Mouse (Mus musculus) spleen, embryonic (tissue): ENCODE measurements around the gene Abraxas1.

Experiments used
- CTCF ChIA-PET: fragments of 350-600 bp; sonication (Branson Sonifier 250); formaldehyde crosslinking; loops from one replicate; lab custom pipeline; 2022; lab: Charles Lee

Abraxas1 gene

DNA sequence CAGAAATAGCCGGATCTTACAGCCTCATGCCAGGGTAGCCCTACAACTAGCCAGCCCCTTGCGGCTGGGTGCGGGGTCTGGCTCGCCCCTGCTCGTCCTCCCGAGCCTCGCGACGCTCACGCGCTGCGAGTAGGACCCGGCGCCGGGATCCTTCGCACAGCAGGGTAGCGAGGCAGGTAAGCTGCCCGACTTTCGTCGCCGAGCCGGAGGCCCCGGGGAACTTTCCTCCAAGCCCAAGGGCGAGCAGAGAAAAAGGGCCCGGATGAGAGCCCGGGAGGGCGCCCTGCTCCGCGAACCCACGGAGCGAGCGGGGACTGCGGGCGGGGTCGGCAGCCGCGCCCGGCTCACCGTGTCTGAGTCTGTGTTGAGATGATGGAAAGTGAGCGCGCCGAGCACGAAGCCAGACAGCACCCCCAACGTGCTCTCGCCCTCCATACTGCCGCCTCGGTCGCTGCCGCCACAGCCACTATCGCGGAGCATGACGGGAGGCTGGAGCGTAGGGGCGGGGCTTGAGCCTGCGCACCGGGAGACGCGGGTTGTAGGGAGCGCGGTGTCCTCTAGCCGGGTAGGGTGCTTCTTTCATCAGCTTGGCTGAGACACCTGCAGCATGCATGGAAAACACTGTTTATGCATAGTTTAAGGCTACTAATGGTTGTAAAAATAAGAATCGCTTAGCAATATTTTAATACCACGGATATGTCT lies at the start of gene Abraxas1:
Gene Abraxas1, minus strand, starts transcription at position 483 of the 702 bp plus-strand sequence.
- CTCF ChIA-PET: no interaction called here

DNA sequence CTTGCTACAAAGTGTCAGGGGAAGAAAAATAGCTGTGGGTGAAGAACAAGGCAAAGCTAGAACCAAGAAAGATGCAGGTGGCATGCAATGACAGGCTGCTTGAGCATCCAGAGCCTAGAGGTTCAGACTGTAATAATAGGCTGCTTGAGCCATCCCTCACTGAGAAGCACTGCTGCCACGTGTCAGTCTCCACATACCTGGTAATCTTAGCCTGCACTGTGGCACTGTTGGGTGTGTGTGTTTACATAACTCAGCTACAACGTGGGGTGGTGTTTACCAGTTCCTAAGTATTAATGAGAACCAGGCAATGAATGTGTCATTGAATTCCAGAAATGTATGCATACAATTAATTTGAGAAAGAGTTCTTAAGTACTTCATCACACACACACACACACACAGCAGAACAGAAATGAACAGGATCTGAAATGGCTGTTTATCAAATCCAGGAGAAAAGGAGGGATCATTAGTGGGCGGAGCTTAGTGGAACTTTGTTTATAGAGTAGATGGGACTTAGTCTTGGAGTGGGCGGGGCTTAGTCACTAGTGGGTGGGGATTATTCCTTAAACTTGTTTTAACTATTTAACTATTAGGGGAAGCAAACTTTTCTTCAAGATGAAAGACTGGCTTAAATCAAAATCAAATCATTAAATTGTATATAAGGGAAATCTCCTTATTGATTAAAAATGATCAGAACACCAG lies 48.6 kb upstream of the Abraxas1 start:
- CTCF ChIA-PET: interaction anchor here (0.5 to 1.4 kb wide), 2 partner anchors 49 to 800 kb away, joined by 3 read pairs; no protein-coding TSS in a partner anchor

DNA sequence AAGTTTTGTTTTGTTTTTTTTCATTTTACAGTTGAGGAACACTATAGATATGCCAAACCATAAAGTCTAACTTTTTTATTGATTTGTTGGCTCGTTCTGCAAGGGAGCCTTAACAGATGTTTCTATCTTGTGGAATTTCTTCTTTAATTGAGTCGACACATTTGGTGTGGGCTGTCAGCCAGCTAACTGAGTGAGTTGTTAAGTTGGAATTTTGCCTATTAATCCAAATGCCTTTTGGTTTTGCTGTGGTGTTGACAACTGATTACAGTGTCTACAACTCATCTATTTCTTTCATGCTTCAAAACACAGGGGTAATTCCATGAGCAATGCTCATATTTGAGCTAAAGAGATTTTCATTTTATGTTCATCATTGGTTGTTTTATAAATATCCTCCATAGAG lies 45.4 kb upstream of the Abraxas1 start:
- CTCF ChIA-PET: no interaction called here

DNA sequence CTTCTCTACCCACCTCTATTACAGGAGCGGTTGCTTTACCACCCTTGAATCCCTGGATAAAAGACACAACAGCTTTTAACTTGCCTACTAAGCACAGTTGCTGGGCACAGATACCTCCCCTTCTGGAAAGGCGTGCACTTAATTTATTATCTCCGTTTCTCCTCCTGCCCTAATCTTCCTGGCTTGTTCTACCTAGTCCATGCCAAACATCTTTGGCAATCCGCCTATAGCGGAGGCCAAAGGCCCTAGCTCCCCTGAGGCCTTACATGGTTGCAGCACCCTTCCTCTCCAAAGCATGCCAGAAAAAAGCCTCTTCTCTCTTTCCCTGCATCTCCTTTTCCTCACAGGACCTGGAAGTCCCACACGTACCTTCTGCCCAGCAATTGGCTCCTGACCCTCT lies 43.7 kb upstream of the Abraxas1 start:
- CTCF ChIA-PET: no interaction called here

DNA sequence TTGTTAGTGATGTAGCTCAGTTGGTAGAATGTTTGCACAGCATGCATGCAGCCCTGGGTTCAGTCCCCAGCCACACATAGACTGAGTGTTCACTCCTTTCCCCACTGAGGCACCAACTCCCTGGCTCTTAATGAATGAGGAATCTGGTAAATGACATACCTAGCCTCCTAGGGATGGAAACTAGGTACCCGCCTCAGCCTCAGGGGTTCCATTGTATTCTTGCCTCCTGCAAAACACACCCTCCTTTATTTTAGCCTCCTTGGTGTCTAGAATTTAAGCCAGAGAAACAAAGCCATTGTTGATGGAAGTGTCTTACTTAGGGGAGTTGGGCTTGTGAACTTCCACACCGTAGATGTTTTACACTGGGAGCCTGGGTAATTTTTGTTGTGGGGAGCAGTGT lies 42.3 kb upstream of the Abraxas1 start:
- CTCF ChIA-PET: no interaction called here

GRCm38 (mm10) chr5:100861811-100862210 lies 41.0 kb upstream of the Abraxas1 start:
- CTCF ChIA-PET: interaction anchor here (1.2 kb wide), 1 partner anchor 818 kb away, joined by 3 read pairs; no protein-coding TSS in a partner anchor

- CTCF ChIA-PET: interaction anchor here (1.2 kb wide), 1 partner anchor 817 kb away, joined by 3 read pairs; no protein-coding TSS in a partner anchor
Measured at GRCm38 (mm10) chr5:100861140-100861539, 40.4 kb upstream of the Abraxas1 start.

GRCm38 (mm10) chr5:100860417-100861053 lies 39.8 kb upstream of the Abraxas1 start:
- CTCF ChIA-PET: interaction anchor here (0.6 kb wide), 1 partner anchor 470 kb away, joined by 5 read pairs; no protein-coding TSS in a partner anchor

DNA sequence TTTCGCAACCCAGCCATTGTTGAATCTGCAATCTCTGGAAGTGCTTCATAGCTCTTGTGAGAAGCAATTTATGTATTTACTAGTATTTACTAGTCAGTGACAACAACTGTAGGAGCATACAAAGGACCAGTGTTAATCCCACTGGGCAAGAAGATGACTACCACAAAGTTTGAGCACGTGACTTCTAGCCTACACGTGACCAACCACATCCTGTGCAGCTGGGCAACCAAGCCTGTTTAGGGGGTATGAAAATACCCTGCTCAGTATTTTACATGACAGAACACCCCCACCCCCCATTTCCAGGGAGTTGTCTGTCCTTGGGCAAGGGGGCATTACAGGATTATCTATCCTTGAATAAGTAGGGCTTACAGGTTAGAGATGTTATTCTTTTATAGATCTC lies 35.8 kb upstream of the Abraxas1 start:
- CTCF ChIA-PET: no interaction called here

DNA sequence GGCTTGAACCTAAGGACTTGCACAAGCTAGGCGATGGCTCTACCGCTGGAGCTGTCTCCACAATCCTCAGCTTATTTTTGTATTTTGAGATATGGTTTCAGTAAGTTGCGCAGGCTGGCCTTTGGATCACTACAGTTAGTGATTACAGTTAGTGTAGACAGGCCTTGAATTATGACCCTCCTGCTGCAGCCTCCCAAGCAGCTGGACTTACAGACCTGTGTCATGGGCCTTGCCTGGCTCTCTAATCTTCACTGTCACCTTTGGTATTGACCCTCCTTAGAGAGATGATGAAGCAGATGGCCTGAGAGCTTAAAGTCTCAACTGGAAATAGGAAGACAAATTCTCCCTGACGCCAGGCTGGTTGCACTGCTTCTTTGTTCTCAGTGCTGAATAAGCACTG lies 33.2 kb upstream of the Abraxas1 start:
- CTCF ChIA-PET: no interaction called here

GRCm38 (mm10) chr5:100847143-100847542 lies 26.4 kb upstream of the Abraxas1 start:
- CTCF ChIA-PET: interaction anchor here (0.5 kb wide), 1 partner anchor 56 kb away, joined by 3 read pairs; no protein-coding TSS in a partner anchor

GRCm38 (mm10) chr5:100846599-100846920 lies 25.8 kb upstream of the Abraxas1 start:
- CTCF ChIA-PET: no interaction called here

DNA sequence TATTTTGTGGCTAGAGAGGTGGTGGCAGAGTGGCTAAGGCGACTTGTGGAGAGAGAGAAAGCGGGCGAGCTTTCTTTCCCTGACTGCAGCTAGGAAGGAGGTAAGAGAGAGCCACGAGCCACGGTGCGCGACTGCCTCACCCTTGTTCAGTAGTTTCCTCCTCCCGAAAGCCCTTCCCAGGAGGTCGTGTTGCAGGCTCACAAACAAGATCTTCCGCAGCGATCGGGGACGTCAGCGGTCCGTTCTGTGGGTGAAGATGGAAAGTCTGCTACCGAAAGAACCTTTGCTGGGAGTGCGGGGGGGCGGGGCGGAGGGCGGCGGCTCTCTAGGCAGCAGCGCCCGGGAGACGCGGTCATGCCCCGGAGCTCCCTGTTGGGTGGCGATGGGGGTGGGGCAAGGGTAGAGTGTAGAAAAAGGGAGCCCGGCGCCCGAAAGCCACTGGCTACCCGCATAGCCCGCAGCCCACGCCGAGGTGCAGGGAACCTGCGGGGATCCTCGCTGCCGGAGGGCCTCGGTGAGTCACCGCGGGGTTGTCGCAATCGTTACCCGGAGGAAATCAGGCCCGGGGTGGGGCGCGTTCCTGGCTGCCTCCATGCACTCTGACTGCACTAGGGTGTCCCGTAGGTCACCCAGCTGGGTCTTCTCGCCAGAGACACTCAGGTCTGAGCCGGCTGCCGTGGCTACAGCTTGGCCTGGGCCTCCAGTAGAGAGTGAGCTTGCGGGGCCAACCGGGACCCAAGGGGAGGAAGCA lies 25.3 kb upstream of the Abraxas1 start:
- CTCF ChIA-PET: interaction anchor here (0.7 kb wide), 1 partner anchor 1614 kb away, joined by 3 read pairs; no protein-coding TSS in a partner anchor

DNA sequence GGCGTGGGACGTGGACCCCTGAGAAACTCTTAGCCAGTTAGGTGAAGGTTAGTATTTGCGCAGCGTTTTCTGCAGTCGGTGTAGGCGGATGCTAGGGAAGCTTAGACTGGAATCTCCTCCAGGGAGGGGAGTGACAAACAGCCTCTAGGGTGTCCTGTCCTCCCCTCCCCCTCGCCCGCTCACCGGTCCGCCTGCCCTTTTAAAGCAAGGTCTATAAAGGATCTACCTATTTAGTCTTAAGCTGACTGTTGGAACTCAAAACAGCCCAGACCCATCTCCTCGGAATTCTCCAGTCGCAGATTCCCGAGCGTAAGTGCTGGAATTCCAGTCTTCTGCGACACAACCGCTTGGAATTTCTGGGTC lies 24.7 kb upstream of the Abraxas1 start, which contains the start of gene Gpat3:
Gene Gpat3, plus strand, starts transcription at position 229 of the 363 bp plus-strand sequence.
- CTCF ChIA-PET: interaction anchor here (0.7 kb wide), 1 partner anchor 1614 kb away, joined by 3 read pairs; no protein-coding TSS in a partner anchor

DNA sequence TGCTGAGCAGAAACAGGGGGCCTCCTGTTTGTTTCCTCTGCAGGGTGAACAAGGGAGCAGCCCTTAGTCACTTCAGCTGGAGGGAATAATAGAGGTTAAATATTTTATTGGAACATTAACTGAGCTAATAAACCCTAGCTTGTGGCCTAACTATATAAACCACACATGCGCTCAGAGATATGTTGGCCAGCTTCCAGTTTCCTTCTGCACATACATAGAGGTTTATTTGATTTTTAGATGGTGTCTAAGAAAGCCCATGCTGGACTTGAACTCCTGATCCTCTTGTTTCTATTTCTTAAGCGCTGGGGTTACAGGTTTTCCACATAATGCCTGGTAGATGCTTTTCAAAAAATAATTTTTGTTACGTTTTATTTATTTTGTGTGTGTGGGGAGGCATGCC lies 23.7 kb upstream of the Abraxas1 start:
- CTCF ChIA-PET: interaction anchor here (0.9 kb wide), 1 partner anchor 67 kb away, joined by 3 read pairs; no protein-coding TSS in a partner anchor

- CTCF ChIA-PET: no interaction called here
Measured at GRCm38 (mm10) chr5:100837907-100838306, 17.1 kb upstream of the Abraxas1 start.

DNA sequence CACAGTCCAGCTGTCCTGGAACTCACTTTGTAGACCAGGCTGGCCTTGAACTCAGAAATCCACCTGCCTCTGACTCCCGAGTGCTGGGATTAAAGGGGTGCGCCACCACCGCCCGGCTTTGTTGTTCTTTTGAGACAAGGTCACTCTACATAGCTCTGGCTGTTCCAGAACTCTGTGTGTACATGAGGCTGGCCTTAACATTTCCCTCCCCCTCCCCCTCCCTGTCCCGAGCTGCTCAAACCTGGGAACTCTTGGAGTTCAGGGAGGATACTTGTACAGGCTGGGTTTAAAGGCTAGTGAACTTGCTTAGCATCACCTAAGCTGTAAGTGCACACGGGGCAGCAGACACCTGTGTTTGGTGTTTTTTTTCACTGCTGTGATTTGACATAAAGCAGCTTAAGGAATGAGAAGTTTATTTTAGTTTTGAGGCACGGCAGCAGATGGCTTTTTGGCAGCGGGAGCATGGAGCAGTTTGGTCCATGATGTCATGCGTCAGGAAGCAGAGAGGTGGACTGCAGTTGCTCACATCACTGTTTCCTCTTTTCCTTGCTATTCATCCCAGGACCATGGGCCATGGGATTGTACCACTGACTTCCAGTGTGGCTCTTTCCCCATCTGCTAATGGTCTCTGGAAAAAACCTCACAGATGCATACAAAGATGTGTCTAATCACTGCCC lies 15.2 kb upstream of the Abraxas1 start:
- CTCF ChIA-PET: no interaction called here

DNA sequence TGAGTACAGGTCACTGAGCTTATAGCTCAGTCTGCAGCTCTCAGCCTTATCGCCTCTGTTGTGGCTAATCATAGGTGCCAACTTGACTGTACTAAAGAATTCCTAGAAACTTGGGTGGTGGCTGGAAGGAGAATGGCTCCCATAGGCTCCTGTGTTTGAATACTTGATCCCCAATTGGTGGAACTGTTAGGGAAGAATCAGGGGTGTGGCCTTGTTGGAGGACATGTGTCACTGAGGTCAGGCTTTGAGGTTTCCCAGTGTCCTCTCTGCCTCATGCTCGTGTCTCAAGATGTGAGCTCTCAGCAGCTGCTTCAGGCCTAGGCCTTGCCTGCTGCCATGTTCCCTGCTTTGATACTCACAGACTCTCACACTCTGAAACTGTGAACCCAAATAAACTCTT lies 13.1 kb upstream of the Abraxas1 start:
- CTCF ChIA-PET: no interaction called here

DNA sequence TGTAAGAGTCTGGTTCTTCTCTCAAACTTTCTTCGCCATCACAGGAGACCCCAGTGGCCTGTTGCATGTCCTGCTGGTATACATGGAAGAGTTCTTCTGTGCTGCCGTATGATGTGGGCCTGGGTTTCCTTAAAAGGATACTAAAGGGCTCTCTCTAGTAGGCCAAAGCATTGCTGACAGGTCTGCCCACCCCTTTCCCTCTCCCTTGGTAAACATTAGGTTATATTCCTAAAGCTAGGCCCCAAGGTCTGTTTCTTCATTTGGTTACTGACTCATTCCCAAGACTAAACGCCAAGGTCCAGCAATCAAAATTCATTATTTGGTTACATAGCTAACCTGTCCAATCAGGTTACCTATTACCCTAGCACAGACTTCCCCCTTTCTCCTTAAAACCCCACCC lies 11.9 kb upstream of the Abraxas1 start:
- CTCF ChIA-PET: interaction anchor here (0.6 kb wide), 1 partner anchor 814 kb away, joined by 5 read pairs; no protein-coding TSS in a partner anchor

- CTCF ChIA-PET: interaction anchor here (0.6 to 1.3 kb wide), 2 partner anchors 86 to 149 kb away, joined by 3 to 4 read pairs; no protein-coding TSS in a partner anchor
Measured at GRCm38 (mm10) chr5:100828701-100829100, 7.9 kb upstream of the Abraxas1 start.
